Mouse (Mus musculus) intestine, embryonic 15.5 days (tissue): ENCODE measurements around the gene Dpp6. TPM values are rescaled to one million over a fixed set of nuclear protein-coding genes. Genes with fewer than 3 reads are reported as not detected.
A peak's percentile ranks its signal among the peaks of the same experiment; 100 is the strongest.

ENCODE experiments used
- ATAC-seq: fragments of 200-750 bp; cut with Nextera tagmentation; 2 replicates; pipeline ENCODE4 v1.8.0; 2017; ENCODE audit warnings: moderate TSS enrichment, moderate library complexity
- H3K27ac ChIP-seq: fragments of 300-500 bp; sonication (generic); 2 replicates; pipeline ENCODE4 v1.5.1; 2015; ENCODE audit warnings: mild to moderate bottlenecking, inconsistent platforms
- H3K27me3 ChIP-seq: fragments of 300-500 bp; sonication (generic); replicated peaks from 2 replicates; pipeline ENCODE4 v1.6.1; 2015; ENCODE audit warnings: inconsistent platforms
- H3K36me3 ChIP-seq: fragments of 300-500 bp; sonication (generic); 2 replicates; pipeline ENCODE4 v1.6.1; 2015; ENCODE audit warnings: inconsistent platforms
- H3K4me1 ChIP-seq: fragments of 300-500 bp; sonication (generic); replicated peaks from 2 replicates; pipeline ENCODE4 v1.6.1; 2015; ENCODE audit warnings: inconsistent platforms
- H3K4me2 ChIP-seq: fragments of 300-500 bp; sonication (generic); replicated peaks from 2 replicates; pipeline ENCODE4 v1.6.1; 2015; ENCODE audit warnings: mild to moderate bottlenecking, inconsistent platforms
- H3K4me3 ChIP-seq: fragments of 300-500 bp; sonication (generic); replicated peaks from 2 replicates; pipeline ENCODE4 v1.5.1; 2015; ENCODE audit warnings: inconsistent platforms
- H3K9ac ChIP-seq: fragments of 300-500 bp; sonication (generic); 2 replicates; pipeline ENCODE4 v1.6.1; 2015; ENCODE audit warnings: inconsistent platforms
- H3K9me3 ChIP-seq: fragments of 300-500 bp; sonication (generic); 2 replicates; pipeline ENCODE4 v1.6.1; 2016; ENCODE audit warnings: inconsistent platforms
- WGBS: fragments of 180-500 bp; shearing (Covaris S2); methylation state at CpG from one replicate; pipeline ENCODE4 v1.1.7; 2015; 5-methylcytosine and 5-hydroxymethylcytosine counted together
- polyA plus RNA-seq: library from polyadenylated mRNA; unstranded; fragments of >200 nt; fragmentation: Nextera tagmentation; extraction: Ambion mirVana; gene quantifications from 2 replicates; pipeline ENCODE4 v1.2.1, GENCODE M21; 2015

Gene Dpp6
- 1.3 and 1.7 TPM in 2 replicates for polyA plus RNA-seq

DNA sequence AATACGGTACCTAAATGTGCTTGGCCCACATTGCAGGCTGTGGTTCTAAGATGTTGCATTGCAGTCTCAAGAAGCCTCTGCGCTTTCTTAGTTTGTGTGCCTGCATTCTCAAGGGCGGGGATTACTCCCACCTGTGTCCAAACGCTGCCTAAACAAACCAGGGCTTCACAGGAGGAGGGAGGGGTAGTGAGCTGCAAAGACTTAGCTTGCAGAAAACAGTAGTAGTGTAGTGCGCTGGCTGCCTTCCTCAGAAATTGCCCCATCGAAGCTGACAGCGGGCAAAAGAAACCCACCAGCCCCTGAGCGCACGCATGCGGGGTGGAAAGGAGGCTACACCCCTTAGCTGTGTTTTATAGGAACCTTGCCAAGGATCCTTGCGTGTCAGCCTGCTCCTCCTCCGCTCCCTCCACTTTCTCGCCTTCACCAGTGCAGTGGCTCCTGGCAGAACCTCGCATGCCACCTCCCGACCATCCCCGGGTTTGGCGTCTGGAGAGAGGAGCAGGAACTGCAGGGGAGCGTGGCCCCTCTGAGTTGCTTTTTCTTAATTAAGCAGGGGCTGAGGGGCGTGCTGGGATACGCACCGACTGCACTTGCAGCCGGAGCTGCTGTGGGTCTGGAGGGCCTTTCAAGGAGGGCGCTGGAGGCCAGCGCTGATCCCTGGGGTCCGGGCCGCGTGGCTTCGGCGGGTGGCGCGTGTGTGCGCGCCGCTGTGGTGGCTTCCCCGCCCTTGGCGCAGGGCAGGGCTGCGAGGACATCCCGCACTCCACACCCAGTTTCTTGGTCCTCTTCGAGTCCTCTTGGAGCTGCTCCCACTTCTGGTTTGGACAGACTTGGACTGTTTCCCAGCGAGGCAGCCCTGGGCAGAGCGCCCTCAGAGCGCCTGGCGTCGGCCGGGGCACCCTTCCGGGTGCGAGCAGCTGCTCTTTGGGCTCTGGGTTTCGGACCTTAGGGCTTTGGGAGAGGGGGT, at the start of gene Dpp6:
Gene Dpp6, plus strand, starts transcription at position 229 of the 967 bp plus-strand sequence.
- 3% methylated on average over 48 of the region's 48 CpGs for WGBS
- Histone ChIP-seq H3K4me2 (peak within 1 kb of the TSS; percentile 52), H3K27ac (no peak within 1 kb of the TSS), H3K4me1 (no peaks in the 10 kb centered on the region), H3K27me3 (peaks cover 22% of the 10 kb centered on the region), H3K36me3 (no peaks in the 10 kb centered on the region), H3K9me3 (no peaks in the 10 kb centered on the region), H3K4me3 (peak within 1 kb of the TSS; percentile 18), H3K9ac (no peak within 1 kb of the TSS)
- no peak for ATAC-seq

DNA sequence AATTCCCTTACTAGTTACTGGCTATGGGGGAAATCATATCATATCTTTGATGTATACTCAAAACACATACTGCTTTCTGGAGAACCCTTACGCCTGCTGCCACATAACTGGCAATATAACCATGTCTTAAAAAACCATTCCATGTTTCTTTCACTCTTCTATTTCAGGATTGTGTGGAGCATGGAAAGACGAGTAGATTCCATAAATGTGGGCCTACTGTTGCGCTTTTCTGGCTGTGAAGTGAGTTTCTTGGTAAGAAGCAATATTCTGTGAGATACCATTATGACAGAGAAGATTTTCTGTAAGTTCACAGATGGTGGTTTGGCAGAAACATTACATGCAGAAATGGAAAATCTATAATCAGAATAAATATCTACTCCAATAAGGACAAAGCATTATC, 33.0 kb upstream of the Dpp6 start:
- H3K9me3 ChIP-seq: no peaks in the 10 kb centered on the region
- no peaks in the 10 kb centered on the region for H3K4me1 ChIP-seq
- no peak overlapping the region for H3K4me3 ChIP-seq
- no peak overlapping the region for H3K4me2 ChIP-seq
- no peaks in the 10 kb centered on the region for H3K27me3 ChIP-seq
- H3K27ac ChIP-seq: no peak overlapping the region
- ATAC-seq: no peak
- H3K36me3 ChIP-seq: no peaks in the 10 kb centered on the region
- no peak overlapping the region for H3K9ac ChIP-seq
- WGBS: 83% methylated on average over 3 of the region's 3 CpGs

DNA sequence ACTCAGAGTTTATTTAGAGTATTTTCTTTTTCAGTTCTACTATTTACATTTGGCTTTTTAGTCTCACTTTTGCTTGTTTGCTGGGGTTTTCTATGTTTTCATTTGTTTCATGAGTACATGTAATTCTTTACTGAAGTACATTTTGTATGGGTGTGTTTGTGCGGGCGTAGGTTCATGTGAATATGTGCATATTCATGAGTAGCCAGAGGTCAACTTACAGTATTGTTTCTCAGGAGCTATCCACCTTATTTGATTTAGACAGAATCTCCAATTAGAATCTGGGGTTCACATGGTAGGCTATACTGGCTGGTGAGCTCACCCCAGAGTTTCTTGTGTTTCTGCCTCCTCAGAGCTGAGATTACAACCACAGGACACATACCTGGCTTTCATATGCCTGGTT, 21.5 kb upstream of the Dpp6 start:
- no peaks in the 10 kb centered on the region for H3K9me3 ChIP-seq
- H3K27ac ChIP-seq: no peak overlapping the region
- no peak overlapping the region for H3K9ac ChIP-seq
- H3K27me3 ChIP-seq: no peaks in the 10 kb centered on the region
- H3K36me3 ChIP-seq: no peaks in the 10 kb centered on the region
- no peak overlapping the region for H3K4me3 ChIP-seq
- ATAC-seq: no peak
- no peaks in the 10 kb centered on the region for H3K4me1 ChIP-seq
- 91% methylated on average over 2 of the region's 2 CpGs for WGBS
- H3K4me2 ChIP-seq: no peak overlapping the region

DNA sequence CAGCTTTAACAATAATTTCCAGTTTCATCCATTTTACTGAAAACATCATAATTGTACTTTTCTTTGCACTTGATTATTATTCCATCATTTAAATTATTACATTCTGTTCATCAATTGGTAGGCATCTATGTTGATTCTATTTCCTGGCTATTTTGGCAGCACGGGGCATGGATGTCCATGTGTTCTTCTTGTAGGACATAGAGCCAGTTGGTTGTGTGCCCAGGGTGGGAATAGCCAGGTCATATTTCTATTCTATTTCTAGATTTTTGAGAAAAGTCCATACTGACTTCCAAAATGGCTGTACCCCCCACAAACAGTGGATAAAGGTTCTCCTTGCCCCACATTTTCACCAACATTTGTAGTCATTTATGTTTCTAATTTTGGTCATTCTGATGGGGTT, 19.0 kb downstream of the Dpp6 start:
- H3K4me2 ChIP-seq: no peak overlapping the region
- H3K9ac ChIP-seq: no peak overlapping the region
- H3K9me3 ChIP-seq: no peaks in the 10 kb centered on the region
- 94% methylated on average over 1 of the region's 1 CpGs for WGBS
- H3K27me3 ChIP-seq: no peaks in the 10 kb centered on the region
- ATAC-seq: no peak
- H3K27ac ChIP-seq: no peak overlapping the region
- H3K4me1 ChIP-seq: no peaks in the 10 kb centered on the region
- H3K4me3 ChIP-seq: no peak overlapping the region
- H3K36me3 ChIP-seq: no peaks in the 10 kb centered on the region

DNA sequence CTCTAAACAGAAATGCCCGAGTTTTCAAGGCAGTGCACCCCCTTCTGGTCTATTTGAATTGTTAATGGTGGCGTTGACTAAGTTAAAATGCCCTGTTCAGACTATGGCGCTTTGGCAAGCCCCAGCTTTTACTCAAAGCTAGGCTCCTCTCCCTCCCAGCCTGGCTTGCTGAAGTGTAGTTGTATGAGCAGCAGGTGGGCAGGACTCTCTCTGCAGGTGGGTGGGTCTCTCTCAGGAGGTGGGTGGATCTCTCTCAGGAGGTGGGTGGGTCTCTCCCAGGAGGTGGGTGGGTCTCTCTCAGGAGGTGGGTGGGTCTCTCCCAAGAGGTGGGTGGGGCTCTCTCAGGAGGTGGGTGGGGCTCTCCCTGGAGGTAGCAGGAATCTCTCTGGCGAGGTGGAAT, 24.1 kb downstream of the Dpp6 start:
- Histone ChIP-seq H3K4me3 (no peak overlapping the region), H3K9me3 (no peaks in the 10 kb centered on the region), H3K27ac (no peak overlapping the region), H3K4me2 (no peak overlapping the region), H3K9ac (no peak overlapping the region), H3K36me3 (no peaks in the 10 kb centered on the region), H3K4me1 (no peaks in the 10 kb centered on the region), H3K27me3 (no peaks in the 10 kb centered on the region)
- ATAC-seq: peak; percentile 51; the same call in 1 of the 2 replicates
- WGBS: 22% methylated on average over 4 of the region's 4 CpGs

DNA sequence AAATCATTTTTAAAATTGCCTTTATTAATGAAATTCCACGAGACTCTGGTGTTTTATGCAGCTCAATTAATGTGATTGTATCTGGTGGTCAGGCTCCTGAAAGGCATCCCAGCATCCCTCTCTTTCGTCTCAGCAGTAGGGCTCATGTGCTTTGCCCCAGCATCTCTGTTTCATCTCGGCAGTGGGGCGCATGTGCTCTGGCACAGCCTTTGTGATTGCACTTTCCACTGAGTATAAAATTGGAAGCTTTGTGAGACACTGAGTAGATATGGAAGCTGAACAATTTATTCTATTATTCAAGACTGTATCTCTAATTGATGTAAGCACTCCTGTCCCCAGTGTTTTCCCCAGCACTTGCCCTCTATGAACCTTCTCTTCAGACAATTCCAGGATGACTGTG, 37.7 kb downstream of the Dpp6 start:
- no peak for ATAC-seq
- no peaks in the 10 kb centered on the region for H3K36me3 ChIP-seq
- H3K27me3 ChIP-seq: no peaks in the 10 kb centered on the region
- no peaks in the 10 kb centered on the region for H3K4me1 ChIP-seq
- H3K4me3 ChIP-seq: no peak overlapping the region
- no peak overlapping the region for H3K4me2 ChIP-seq
- no peaks in the 10 kb centered on the region for H3K9me3 ChIP-seq
- no peak overlapping the region for H3K27ac ChIP-seq
- 72% methylated on average over 4 of the region's 4 CpGs for WGBS
- H3K9ac ChIP-seq: no peak overlapping the region

DNA sequence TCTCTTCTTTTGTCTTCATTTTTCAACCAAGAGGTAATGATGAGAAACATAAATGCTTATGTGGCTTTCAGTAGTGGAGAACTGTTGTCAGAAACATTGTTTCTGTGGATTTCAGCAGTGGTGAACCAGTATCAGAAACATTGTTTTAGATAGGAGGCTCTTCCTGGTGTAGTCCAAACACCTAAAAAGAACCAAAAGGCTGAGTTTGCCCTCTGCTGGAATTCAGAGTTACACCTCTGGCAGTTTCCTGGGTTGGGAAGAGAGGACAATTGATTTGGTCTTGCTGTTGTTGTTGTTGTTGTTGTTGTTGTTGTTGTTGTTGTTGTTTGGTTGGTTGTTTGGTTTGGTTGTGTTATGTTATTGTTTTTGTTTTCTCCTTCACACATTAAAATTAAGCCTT, 58.4 kb downstream of the Dpp6 start:
- H3K4me1 ChIP-seq: no peaks in the 10 kb centered on the region
- H3K27me3 ChIP-seq: no peaks in the 10 kb centered on the region
- no peak overlapping the region for H3K4me2 ChIP-seq
- H3K36me3 ChIP-seq: no peaks in the 10 kb centered on the region
- no peak overlapping the region for H3K27ac ChIP-seq
- H3K9ac ChIP-seq: no peak overlapping the region
- H3K4me3 ChIP-seq: no peak overlapping the region
- no peaks in the 10 kb centered on the region for H3K9me3 ChIP-seq
- ATAC-seq: no peak

DNA sequence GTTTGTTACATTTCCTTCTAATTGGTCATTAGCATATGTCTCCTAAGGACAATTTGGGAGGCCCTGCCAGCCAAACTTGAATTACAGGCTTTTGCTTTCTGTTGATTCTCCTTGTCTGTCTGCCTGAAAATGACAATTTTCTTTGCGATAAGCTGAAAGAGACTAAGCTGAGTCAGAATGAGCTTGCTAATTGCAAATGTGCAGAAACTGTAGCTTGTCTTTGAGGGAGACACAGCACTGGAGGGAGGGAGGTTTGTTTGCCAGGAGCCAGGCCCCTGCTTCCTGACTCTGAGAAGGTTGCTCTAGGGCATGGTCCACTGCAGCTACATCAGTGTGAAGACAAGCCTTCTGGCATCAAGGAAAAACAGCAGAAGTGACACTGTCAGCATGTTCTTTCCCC, 70.5 kb downstream of the Dpp6 start:
- WGBS: 88% methylated on average over 1 of the region's 1 CpGs
- Histone ChIP-seq H3K9ac (no peak overlapping the region), H3K27ac (no peak overlapping the region), H3K4me2 (no peak overlapping the region), H3K27me3 (no peaks in the 10 kb centered on the region), H3K4me1 (no peaks in the 10 kb centered on the region), H3K9me3 (no peaks in the 10 kb centered on the region), H3K4me3 (no peak overlapping the region), H3K36me3 (no peaks in the 10 kb centered on the region)
- no peak for ATAC-seq

DNA sequence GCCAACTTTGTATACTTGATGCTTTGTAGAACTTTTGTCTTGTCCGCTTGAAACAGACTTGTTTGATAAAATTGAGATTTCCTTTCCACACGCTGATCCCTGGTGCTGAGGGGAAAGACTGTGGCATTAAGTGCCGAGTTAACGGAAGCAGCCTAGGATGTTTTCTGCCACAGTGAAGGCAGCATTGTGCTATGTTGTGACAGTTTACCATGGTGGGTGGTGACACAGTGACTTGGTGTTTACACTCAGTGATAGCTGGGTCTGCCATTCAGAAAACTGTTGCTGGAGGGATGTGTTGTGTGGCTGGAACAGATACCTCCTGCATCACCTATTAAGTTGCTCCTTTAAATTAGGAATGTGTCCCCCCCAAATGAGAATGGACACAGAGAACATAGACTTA, 71.1 kb downstream of the Dpp6 start:
- H3K27ac ChIP-seq: no peak overlapping the region
- H3K9ac ChIP-seq: no peak overlapping the region
- no peak overlapping the region for H3K4me2 ChIP-seq
- no peak overlapping the region for H3K4me3 ChIP-seq
- no peaks in the 10 kb centered on the region for H3K36me3 ChIP-seq
- no peaks in the 10 kb centered on the region for H3K4me1 ChIP-seq
- H3K9me3 ChIP-seq: no peaks in the 10 kb centered on the region
- ATAC-seq: no peak
- 79% methylated on average over 4 of the region's 4 CpGs for WGBS
- no peaks in the 10 kb centered on the region for H3K27me3 ChIP-seq

DNA sequence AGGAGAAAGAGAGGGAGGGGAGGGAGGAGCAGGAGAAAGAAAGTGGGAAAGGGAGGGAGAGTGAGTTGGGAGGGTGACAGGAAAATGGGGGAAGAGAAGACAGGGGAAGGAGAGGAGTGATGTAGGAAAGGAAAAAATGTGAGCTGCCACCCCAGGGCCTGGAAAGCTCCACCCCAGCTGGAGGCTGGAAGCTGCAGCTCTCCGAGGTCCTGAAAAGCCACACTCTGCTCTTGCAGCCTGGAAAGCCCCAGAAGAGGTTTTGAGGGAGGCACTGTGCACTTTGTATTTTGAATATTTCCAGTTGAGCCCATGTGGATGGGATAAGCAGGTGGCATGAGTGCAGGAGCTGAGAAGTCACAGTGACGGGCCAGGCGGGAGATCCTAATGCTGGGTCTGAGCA, 77.3 kb downstream of the Dpp6 start:
- Histone ChIP-seq H3K9me3 (no peaks in the 10 kb centered on the region), H3K9ac (no peak overlapping the region), H3K27me3 (no peaks in the 10 kb centered on the region), H3K27ac (no peak overlapping the region), H3K4me2 (no peak overlapping the region), H3K4me3 (no peak overlapping the region), H3K36me3 (no peaks in the 10 kb centered on the region), H3K4me1 (no peaks in the 10 kb centered on the region)
- no peak for ATAC-seq
- 6% methylated on average over 3 of the region's 3 CpGs for WGBS

DNA sequence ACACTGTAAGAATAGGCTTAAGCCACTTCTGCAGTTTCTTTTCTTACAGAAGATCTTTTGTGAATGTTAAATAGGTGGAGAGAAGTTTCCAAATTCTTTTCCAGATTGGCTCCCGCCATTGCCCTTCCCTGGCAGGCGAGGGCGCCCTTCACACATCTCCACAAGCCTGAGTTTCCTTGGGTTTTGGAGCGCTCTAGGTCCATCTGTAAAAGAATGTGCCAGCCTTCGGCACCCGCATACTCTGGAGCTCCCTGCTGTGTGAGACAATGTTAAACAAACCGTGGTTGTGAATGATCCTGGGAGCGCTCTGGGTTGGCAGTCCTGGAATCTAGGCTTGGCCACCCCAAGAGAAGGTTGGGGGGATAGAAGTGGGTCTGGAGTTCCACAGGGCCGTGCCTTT, 86.8 kb downstream of the Dpp6 start:
- Histone ChIP-seq H3K4me2 (peak overlapping the region; percentile 69; the same call in 1 of the 2 replicates), H3K36me3 (no peaks in the 10 kb centered on the region), H3K9ac (no peak overlapping the region), H3K4me1 (peaks cover 8% of the 10 kb centered on the region; the same call in 1 of the 2 replicates), H3K9me3 (no peaks in the 10 kb centered on the region), H3K4me3 (no peak overlapping the region), H3K27ac (no peak overlapping the region), H3K27me3 (no peaks in the 10 kb centered on the region)
- 0 out of 2 replicates have a peak, but pooled peaks have one; percentile 33 for ATAC-seq
- 10% methylated on average over 9 of the region's 9 CpGs for WGBS

DNA sequence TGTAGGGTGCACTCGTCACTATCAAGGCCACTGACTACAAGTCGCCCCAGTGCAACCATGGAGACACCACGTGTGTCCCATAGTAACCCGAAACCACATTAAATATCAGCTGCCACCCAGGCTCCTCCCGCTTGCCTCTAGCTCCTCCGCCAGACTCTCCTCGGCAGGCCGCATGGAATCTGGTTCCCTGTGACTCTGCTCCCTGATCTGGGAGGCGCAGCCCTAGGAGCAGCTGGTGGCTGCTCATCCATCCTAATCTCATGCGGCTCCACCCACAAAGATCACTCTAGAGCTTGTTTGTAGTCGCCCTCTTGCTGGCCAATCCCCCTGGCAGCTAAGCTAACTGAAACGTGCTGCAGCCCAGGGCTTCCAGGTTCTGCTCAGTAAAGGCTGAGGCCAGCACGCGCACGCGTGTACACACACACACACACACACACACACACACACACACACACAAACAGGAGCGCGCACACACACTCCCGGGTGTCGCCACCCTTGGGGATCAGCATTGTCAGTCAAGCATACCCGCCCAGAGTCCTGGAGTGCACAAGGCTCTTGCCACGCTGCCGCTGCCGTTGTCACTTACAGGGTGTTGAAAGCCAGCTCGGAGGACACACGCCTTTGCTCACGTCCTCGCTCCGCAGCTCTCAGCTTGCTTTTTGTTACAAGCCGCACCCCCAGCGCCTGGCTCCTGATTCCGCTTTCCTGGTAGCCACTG, 87.5 kb downstream of the Dpp6 start:
- ATAC-seq: peak; percentile 93
- Histone ChIP-seq H3K27ac (no peak overlapping the region), H3K36me3 (no peaks in the 10 kb centered on the region), H3K4me3 (peak overlapping the region; percentile 32), H3K9ac (peak overlapping the region; percentile 13; the same call in 1 of the 2 replicates), H3K4me2 (peak overlapping the region; percentile 69), H3K4me1 (peaks cover 8% of the 10 kb centered on the region; the same call in 1 of the 2 replicates), H3K9me3 (no peaks in the 10 kb centered on the region), H3K27me3 (no peaks in the 10 kb centered on the region)
- WGBS: 1% methylated on average over 32 of the region's 32 CpGs
